Mouse (Mus musculus) neural tube, embryonic 11.5 days (tissue): Measurements from ENCODE around the gene Zfp583. TPM values are rescaled to one million over a fixed set of nuclear protein-coding genes. Genes with fewer than 3 reads are reported as not detected.
"Not testable (repeated sequence)": the region's sequence is repeated elsewhere in the genome, so short reads cannot be mapped to it uniquely, and the experiment has no call there.

Experiments used
- ATAC-seq: fragments of 200-750 bp; cut with Nextera tagmentation; 2 replicates; pipeline ENCODE4 v1.8.0; 2017; ENCODE audit warnings: moderate number of reproducible peaks, mild to moderate bottlenecking, moderate TSS enrichment, moderate library complexity; ENCODE audit not compliant: insufficient read depth, low FRiP score, low TSS enrichment
- DNase-seq: peaks from one replicate; pipeline ENCODE4 v3.0.0-alpha.2; 2015; ENCODE audit warnings: low spot score
- H3K27ac ChIP-seq: fragments of 300-500 bp; sonication (generic); 2 replicates; pipeline ENCODE4 v1.5.1; 2014; ENCODE audit warnings: low read depth, mild to moderate bottlenecking, low read length
- H3K27me3 ChIP-seq: fragments of 300-500 bp; sonication (generic); 2 replicates; pipeline ENCODE4 v1.6.1; 2014; ENCODE audit warnings: mild to moderate bottlenecking, low read length, mixed read lengths; ENCODE audit not compliant: control insufficient read depth, insufficient read depth
- H3K36me3 ChIP-seq: fragments of 300-500 bp; sonication (generic); 2 replicates; pipeline ENCODE4 v1.6.1; 2014; ENCODE audit warnings: mild to moderate bottlenecking, low read length, moderate library complexity, mixed read lengths; ENCODE audit not compliant: control insufficient read depth, insufficient read depth
- H3K4me1 ChIP-seq: fragments of 300-500 bp; sonication (generic); 2 replicates; pipeline ENCODE4 v1.6.1; 2014; ENCODE audit warnings: low read length, mixed read lengths; ENCODE audit not compliant: control insufficient read depth, insufficient read depth
- H3K4me2 ChIP-seq: fragments of 300-500 bp; sonication (generic); 2 replicates; pipeline ENCODE4 v1.6.1; 2014; ENCODE audit warnings: low read depth, mild to moderate bottlenecking, moderate library complexity
- H3K4me3 ChIP-seq: fragments of 300-500 bp; sonication (generic); 2 replicates; pipeline ENCODE4 v1.5.1; 2014; ENCODE audit warnings: low read depth, low read length
- H3K9ac ChIP-seq: fragments of 300-500 bp; sonication (generic); 2 replicates; pipeline ENCODE4 v1.6.1; 2014; ENCODE audit warnings: mild to moderate bottlenecking, low read length
- H3K9me3 ChIP-seq: fragments of 300-500 bp; sonication (generic); 2 replicates; pipeline ENCODE4 v1.6.1; 2016; ENCODE audit warnings: low read length; ENCODE audit not compliant: control insufficient read depth
- WGBS: fragments of 180-500 bp; shearing (Covaris S2); extraction: QIAGEN DNeasy Blood & Tissue Kit; methylation state at CpG from one replicate; pipeline ENCODE4 v1.1.7; 2014; 5-methylcytosine and 5-hydroxymethylcytosine counted together
- polyA plus RNA-seq: library from polyadenylated mRNA; unstranded; fragments of >200 nt; fragmentation: Nextera tagmentation; extraction: Ambion mirVana; gene quantifications from 2 replicates; pipeline ENCODE4 v1.2.1, GENCODE M21; 2014

The Zfp583 gene
- polyA plus RNA-seq, 1 experiment from 2014 or later, result 8.2 TPM

DNA sequence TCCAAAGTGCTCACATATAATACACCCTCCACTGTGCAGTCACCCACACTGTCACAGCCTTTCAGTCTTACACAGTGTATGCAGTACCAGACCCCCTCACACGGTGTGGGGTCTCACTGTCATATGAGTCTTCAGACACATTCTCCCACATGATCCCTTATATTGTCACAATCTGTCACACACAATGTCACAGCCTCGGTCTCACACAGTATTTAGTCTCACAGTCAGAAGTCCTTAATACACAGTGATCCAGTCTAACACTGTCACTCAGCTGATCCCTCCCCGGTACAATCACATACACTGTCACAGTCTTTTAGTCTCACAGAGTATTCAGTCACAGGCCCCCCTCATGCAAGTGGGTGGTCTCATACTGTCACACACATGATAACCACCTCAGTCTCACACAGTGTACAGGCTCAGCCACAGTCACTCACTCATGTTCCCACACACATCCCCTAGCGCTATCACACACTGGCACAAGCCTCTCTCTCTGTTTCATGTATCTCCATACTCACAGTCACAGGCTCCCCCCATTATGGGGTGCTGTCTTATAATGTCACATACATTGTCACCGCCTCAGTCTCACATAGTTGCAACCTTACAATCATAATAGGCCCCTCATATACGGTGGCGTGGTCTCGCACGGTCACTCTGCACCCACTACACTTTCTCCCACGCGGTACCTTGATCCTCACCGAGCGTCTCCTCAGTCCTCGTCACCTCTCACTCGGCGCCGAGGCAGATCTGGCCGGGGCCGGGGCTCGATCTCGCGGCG is 440 bp downstream of the Zfp583 start:
- peak; percentile 82 for ATAC-seq
- Histone ChIP-seq H3K27ac (peak overlapping the region; percentile 79), H3K9me3 (no peaks in the 10 kb centered on the region), H3K36me3 (no peaks in the 10 kb centered on the region), H3K9ac (peak overlapping the region; percentile 76), H3K4me1 (peaks cover 6% of the 10 kb centered on the region; the same call in 1 of the 2 replicates), H3K27me3 (no peaks in the 10 kb centered on the region), H3K4me3 (peak overlapping the region; percentile 42), H3K4me2 (peak overlapping the region; percentile 53)
- no peak for DNase-seq
- 20% methylated on average over 23 of the region's 23 CpGs for WGBS

DNA sequence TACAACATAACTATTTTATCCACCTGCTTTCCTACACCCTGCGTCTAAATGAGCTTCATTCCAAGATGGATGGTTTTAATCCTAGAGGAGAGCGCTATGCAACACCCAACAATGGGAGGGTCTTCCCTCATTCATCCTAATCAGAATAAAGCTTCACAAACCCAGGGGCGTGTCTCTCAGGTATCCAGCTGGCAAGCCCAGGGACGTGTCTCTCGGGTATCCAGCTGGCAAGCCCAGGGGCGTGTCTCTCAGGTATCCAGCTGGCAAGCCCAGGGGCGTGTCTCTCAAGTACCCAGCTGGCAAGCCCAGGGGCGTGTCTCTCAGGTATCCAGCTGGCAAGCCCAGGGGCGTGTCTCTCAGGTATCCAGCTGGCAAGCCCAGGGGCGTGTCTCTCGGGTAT is 30.3 kb downstream of the Zfp583 start:
- not testable (repeated sequence) for H3K9ac ChIP-seq, H3K4me2 ChIP-seq, H3K4me1 ChIP-seq, ATAC-seq, H3K36me3 ChIP-seq, H3K27me3 ChIP-seq, H3K9me3 ChIP-seq, H3K4me3 ChIP-seq, H3K27ac ChIP-seq, DNase-seq
- WGBS, result 82% methylated on average over 11 of the region's 11 CpGs

DNA sequence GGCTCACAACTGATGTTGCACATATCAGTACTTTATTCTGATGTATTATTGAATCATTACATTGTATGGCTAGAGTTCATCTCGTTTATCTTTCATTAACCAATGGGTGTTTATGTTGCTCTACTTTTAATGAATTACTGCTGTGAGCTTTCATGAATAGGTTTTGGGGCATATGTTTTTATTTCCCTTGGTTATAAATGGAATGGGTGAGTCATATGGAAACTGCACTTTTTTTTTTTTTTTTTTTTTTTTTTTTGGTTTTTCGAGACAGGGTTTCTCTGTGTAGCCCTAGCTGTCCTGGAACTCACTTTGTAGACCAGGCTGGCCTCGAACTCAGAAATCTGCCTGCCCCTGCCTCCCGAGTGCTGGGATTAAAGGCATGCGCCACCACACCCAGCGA is 40.0 kb downstream of the Zfp583 start:
- DNase-seq, H3K4me3 ChIP-seq, H3K9me3 ChIP-seq, H3K4me1 ChIP-seq, H3K36me3 ChIP-seq, H3K27ac ChIP-seq, H3K27me3 ChIP-seq, H3K4me2 ChIP-seq, H3K9ac ChIP-seq, ATAC-seq: not testable (repeated sequence)
- WGBS, result 89% methylated on average over 5 of the region's 6 CpGs

DNA sequence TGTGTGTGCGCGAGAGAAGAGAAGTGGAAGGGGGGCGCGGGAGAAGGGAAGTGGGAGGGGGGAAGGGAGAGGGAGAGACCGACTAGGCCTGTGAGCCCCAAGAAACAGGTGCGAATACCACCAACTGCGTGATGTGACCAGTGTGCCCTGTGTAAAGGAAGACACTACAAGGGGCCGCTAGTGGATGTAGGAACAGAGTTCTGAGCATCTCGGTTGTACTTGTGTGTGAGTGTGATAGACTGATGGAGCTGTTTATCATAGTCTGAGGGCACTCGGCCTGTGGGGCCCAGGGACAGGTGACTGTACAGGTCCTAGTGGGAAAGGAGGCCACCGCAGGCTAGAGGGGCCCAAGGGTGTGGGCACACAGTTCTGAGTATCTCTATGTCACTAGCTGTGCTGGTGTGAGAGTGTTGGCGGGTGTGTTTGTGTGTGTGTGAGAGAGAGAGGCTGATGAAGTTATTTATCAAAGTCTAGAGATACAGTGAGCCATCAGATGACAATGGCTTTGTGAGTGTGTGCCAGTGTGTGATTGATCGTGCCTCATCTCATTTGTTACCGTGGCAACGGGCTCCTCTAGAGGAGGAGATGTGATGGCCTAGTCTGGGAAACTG is 44.1 kb downstream of the Zfp583 start:
- Histone ChIP-seq H3K4me2 (peak overlapping the region; percentile 59), H3K36me3 (no peaks in the 10 kb centered on the region), H3K27me3 (no peaks in the 10 kb centered on the region), H3K9me3 (no peaks in the 10 kb centered on the region), H3K4me1 (peaks cover 4% of the 10 kb centered on the region; the same call in 1 of the 2 replicates), H3K9ac (peak overlapping the region; percentile 56), H3K27ac (peak overlapping the region; percentile 60), H3K4me3 (peak overlapping the region; percentile 43)
- WGBS, result 26% methylated on average over 15 of the region's 15 CpGs
- ATAC-seq, result peak; percentile 21
- DNase-seq, result peak; percentile 60

GRCm38 (mm10) chr7:6285842-6286705 is 45.0 kb downstream of the Zfp583 start, which contains the start of gene Zfp667:
Gene Zfp667, plus strand, starts transcription at chr7:6286579.
- ATAC-seq, result peak; percentile 70
- H3K4me3 ChIP-seq, result peak within 1 kb of the TSS; percentile 43
- 3% methylated on average over 50 of the region's 50 CpGs for WGBS
- H3K27ac ChIP-seq, result peak within 1 kb of the TSS; percentile 60
- no peaks in the 10 kb centered on the region for H3K27me3 ChIP-seq
- H3K9me3 ChIP-seq, result no peaks in the 10 kb centered on the region
- H3K4me2 ChIP-seq, result peak within 1 kb of the TSS; percentile 59
- H3K4me1 ChIP-seq, result peaks cover 4% of the 10 kb centered on the region; the same call in 1 of the 2 replicates
- no peaks in the 10 kb centered on the region for H3K36me3 ChIP-seq
- peak within 1 kb of the TSS; percentile 56 for H3K9ac ChIP-seq
- peak; percentile 99 for DNase-seq

- no peaks in the 10 kb centered on the region for H3K27me3 ChIP-seq
- H3K36me3 ChIP-seq, result no peaks in the 10 kb centered on the region
- no peak overlapping the region for H3K4me3 ChIP-seq
- H3K4me2 ChIP-seq, result no peak overlapping the region; the same call in 1 of the 2 replicates
- H3K9ac ChIP-seq, result no peak overlapping the region
- no peaks in the 10 kb centered on the region for H3K9me3 ChIP-seq
- H3K4me1 ChIP-seq, result peaks cover 4% of the 10 kb centered on the region; the same call in 1 of the 2 replicates
- H3K27ac ChIP-seq, result no peak overlapping the region
- DNase-seq, result no peak
- ATAC-seq, result no peak
- WGBS, result 92% methylated on average over 6 of the region's 6 CpGs
Observed at GRCm38 (mm10) chr7:6285366-6285765, 45.7 kb downstream of the Zfp583 start.

GRCm38 (mm10) chr7:6284442-6285012 is 46.6 kb downstream of the Zfp583 start:
- no peaks in the 10 kb centered on the region for H3K27me3 ChIP-seq
- ATAC-seq (no peak), DNase-seq (no peak)
- peaks cover 4% of the 10 kb centered on the region; the same call in 1 of the 2 replicates for H3K4me1 ChIP-seq
- no peak overlapping the region for H3K4me2 ChIP-seq
- H3K9me3 ChIP-seq, result no peaks in the 10 kb centered on the region
- H3K4me3 ChIP-seq, result no peak overlapping the region
- H3K27ac ChIP-seq, result no peak overlapping the region
- H3K36me3 ChIP-seq, result no peaks in the 10 kb centered on the region
- WGBS, result 92% methylated on average over 4 of the region's 4 CpGs
- no peak overlapping the region for H3K9ac ChIP-seq

GRCm38 (mm10) chr7:6283451-6284075 is 47.5 kb downstream of the Zfp583 start:
- H3K27me3 ChIP-seq, result no peaks in the 10 kb centered on the region
- ATAC-seq (peak; percentile 57), DNase-seq (peak; percentile 89)
- H3K9me3 ChIP-seq, result no peaks in the 10 kb centered on the region
- no peaks in the 10 kb centered on the region for H3K36me3 ChIP-seq
- under 1% methylated on average over 23 of the region's 23 CpGs for WGBS
- H3K4me2 ChIP-seq, result peak overlapping the region; percentile 51
- H3K4me1 ChIP-seq, result peaks cover 4% of the 10 kb centered on the region; the same call in 1 of the 2 replicates
- peak overlapping the region; percentile 49 for H3K9ac ChIP-seq
- H3K4me3 ChIP-seq, result peak overlapping the region; percentile 39
- H3K27ac ChIP-seq, result peak overlapping the region; percentile 24; the same call in 1 of the 2 replicates
